In the genomic region with DNA sequence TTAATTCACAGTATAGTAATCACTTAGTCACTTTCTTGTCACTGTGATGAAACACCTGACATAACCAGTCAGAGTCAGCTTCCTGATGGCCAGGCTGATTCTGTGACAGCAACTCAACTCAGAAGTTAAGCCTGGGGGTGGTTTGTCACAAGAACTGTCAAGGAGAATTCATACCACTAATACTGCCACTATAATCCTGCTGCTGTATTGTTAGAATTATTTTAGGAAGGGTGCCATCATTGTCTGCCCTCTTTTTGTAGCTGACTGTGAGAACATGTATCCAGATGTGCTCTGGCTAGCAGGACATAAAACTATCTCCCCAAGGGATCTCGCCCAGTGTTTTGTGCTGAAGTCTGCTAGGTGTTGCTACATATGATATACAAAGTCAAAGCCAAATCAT, we compare ENCODE assay signal across 16 mouse cellular contexts.
"Had no signal": no experiment of that assay in that cellular context is flagged by ENCODE, and none has a peak within 500 bp of the region (broad histone marks: within the 10 kb centered on the region; RNA-seq: fewer than 3 reads in every experiment).

No protein-coding gene starts in this region.

- H3K9ac ChIP-seq: neural tube, embryonic 13.5 days; neural tube, embryonic 15.5 days; stomach, embryonic 15.5 days had no signal

- H3K27me3 ChIP-seq: neural tube, embryonic 13.5 days; neural tube, embryonic 15.5 days; stomach, embryonic 15.5 days had no signal

- H3K27ac ChIP-seq: neural tube, embryonic 13.5 days; neural tube, embryonic 15.5 days; stomach, embryonic 15.5 days; stomach, postnatal 0 days had no signal

- H3K36me3 ChIP-seq: neural tube, embryonic 13.5 days; neural tube, embryonic 15.5 days; stomach, embryonic 15.5 days had no signal

- H3K9me3 ChIP-seq: neural tube, embryonic 13.5 days; neural tube, embryonic 15.5 days; stomach, embryonic 15.5 days had no signal

- H3K4me2 ChIP-seq: neural tube, embryonic 13.5 days; neural tube, embryonic 15.5 days; stomach, embryonic 15.5 days had no signal

- DNase-seq: retina, postnatal 1 day; right cerebral cortex, adult 18-20 months; right cerebral cortex, postnatal 14 days; right cerebral cortex, postnatal 25 days; right cerebral cortex, postnatal 4 days; spleen, adult 18-20 months; thymus, adult 18-20 months; thymus, adult 2 months; thymus, postnatal 14 days; thymus, postnatal 25 days; thymus, postnatal 36 days; thymus, postnatal 4 days had no signal

- H3K4me3 ChIP-seq: neural tube, embryonic 13.5 days; neural tube, embryonic 15.5 days; stomach, embryonic 15.5 days had no signal
